Mouse (Mus musculus) testis, adult 2 months (tissue): ENCODE results near the gene Nrcam.

ENCODE experiments used
- CTCF ChIP-seq: fragments of 200-500 bp; IDR thresholded peaks from 2 replicates; pipeline ENCODE4 v1.5.1; 2012; ENCODE audit warnings: low read depth, mild to moderate bottlenecking, inconsistent platforms, low read length, moderate library complexity; ENCODE audit not compliant: control insufficient read depth, insufficient read depth, insufficient replicate concordance
- POLR2A ChIP-seq: fragments of 200-500 bp; IDR thresholded peaks from 2 replicates; pipeline ENCODE4 v1.6.1; 2012; ENCODE audit warnings: low read depth, mild to moderate bottlenecking, inconsistent platforms, low read length, moderate library complexity; ENCODE audit not compliant: control insufficient read depth

DNA sequence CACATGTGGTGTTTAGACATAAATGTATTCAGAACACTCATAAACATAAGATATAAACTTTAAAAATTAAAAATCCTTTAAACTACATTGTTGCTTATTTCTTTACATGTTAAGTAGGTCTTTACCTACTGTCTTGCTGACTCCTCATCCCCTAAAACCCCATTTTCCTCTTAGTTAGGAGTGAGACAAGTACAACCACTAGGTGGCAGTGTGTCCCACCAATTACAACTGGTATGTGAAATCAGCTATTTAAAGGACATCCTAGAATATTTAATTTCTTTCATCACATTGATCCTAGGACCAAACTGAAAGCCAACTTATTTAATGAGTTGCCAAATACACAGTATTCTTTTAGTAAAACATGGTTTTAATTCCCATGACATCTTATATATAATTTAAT, 36.4 kb upstream of the Nrcam start:
- TF ChIP-seq CTCF (no peak), POLR2A (no peak)
